Mouse (Mus musculus): ENCODE results near the gene Clic6. TPM values are rescaled to one million over a fixed set of nuclear protein-coding genes. Genes with fewer than 3 reads are reported as not detected.

Clic6 gene
- total RNA-seq, 2 experiments from 2014 or later = 0.10 to 0.29 TPM

DNA sequence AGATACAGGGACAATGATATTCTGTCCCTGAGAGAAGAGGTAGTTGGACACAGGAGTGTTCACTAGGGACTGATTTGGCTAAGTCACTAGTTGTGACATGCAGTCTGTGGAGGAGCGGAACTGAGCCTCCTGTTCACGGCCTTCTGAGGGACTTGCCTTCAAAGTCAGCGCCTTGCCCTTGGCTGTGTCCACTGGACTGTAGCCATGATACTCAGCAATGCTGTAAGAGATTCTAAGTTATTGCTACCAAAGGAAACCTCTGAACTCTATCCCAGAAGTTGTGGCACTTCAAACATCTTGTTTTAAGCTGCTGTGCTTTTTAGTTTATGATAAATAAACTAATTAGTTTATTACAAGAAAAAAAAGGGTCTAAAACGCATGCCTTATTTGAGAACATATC lies 102.3 kb downstream of the Clic6 start:
- no peak for DNase-seq (ENCODE audit: low spot score in 2 of 2)

Other genes with a start within 250 kb of the Clic6 start
- not detected for gene Kcne2, start 193.3 kb upstream of the Clic6 start, total RNA-seq (2021)
- gene Smim11, start 184.4 kb upstream of the Clic6 start, total RNA-seq (2021) = 10 to 100 TPM; 61.5 TPM
- gene Fam243, start 164.3 kb upstream of the Clic6 start, total RNA-seq (2021) = not detected
- not detected for gene Kcne1, start 126.3 kb upstream of the Clic6 start, total RNA-seq (2021)
- gene Rcan1, start 14.9 kb upstream of the Clic6 start, total RNA-seq (2021) = 10 to 100 TPM; 14.8 to 26.7 TPM